Mouse (Mus musculus) G1E (cell line): Measurements from ENCODE around the gene Catsper2.

ENCODE experiments used
- CTCF ChIP-seq: IDR thresholded peaks from 2 replicates; pipeline ENCODE4 v1.5.1; 2012; ENCODE audit warnings: low read depth, low read length, inconsistent platforms, mixed read lengths
- GATA1 ChIP-seq: IDR thresholded peaks from 2 replicates; pipeline ENCODE4 v1.6.1; 2012; ENCODE audit warnings: borderline replicate concordance, low read length, inconsistent platforms, mixed read lengths

DNA sequence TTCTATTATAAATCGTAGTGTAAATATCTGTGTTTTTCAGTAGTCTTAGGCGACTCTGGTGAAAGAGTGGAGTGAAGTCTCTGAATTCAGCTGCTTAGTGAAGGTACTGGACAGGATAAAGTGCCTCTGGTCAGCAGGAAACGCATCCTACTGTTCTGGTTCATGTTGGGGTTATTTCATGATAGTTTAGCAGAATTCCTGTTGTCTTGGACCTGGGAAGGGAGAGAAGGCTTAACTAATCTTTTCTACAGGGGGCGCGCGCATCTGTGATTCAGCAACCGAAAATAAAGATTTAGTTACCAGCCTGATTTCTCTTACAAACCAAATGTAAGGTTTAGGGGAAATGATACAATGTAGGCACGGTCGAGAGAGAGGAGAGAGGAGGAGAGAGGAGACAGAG, 34.5 kb upstream of the Catsper2 start:
- TF ChIP-seq CTCF (no peak), GATA1 (no peak)
